Mouse (Mus musculus) left cerebral cortex, postnatal 25 days (tissue): ENCODE measurements around the gene 1700102P08Rik. TPM values are rescaled to one million over a fixed set of nuclear protein-coding genes. Genes with fewer than 3 reads are reported as not detected.

Experiments
- DNase-seq, 2 experiments: peaks; one replicate each; pipeline ENCODE4 v3.0.0; 2022; ENCODE audit warnings: low spot score in 2 of 2, mixed read lengths in 1 of 2
- intact Hi-C: fragments of 180-260 bp; cut with DNase I; formaldehyde crosslinking; loops from one replicate; pipeline ENCODE4 v1.15.1; 2025
- total RNA-seq, 2 experiments: library from RNA; stranded (reverse); gene quantifications; 2 replicates each; pipeline ENCODE4 v1.2.3; 2021

The 1700102P08Rik gene
- total RNA-seq, 2 experiments from 2014 or later: 2.4 to 3.0 TPM

DNA sequence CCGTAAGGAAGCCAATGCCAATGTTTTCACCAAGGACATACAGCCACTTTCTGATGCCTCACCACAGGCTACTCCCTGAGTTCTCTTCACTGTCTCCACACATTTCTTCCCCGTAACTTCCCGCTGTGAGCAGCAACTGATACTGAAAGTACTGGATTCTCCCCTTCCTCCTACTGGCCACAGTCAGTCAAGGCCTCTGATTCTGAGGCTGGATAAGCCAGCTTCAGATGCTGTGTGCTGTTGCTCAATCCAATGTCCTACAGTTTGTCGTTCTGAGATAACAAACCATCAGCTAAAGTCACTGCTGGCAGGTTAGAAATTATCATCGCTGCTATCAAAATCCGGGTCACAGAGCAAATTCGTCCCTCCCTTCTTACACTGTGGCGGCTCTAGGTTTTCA, 11.8 kb downstream of the 1700102P08Rik start:
- intact Hi-C loops: no loop called here
- no peak for DNase-seq

GRCm38 (mm10) chr9:108409535-108409934, 16.9 kb downstream of the 1700102P08Rik start:
- intact Hi-C loops: no loop called here

GRCm38 (mm10) chr9:108411381-108411942, 18.9 kb downstream of the 1700102P08Rik start:
- peak; percentile 61 to 95 for DNase-seq
- intact Hi-C loops: loop anchor here (1.0 kb wide), 1 partner anchor 8 kb away; no protein-coding TSS in a partner anchor

More at GRCm38 (mm10) chr9:108409535-108409934, 16.9 kb downstream of the 1700102P08Rik start:
- DNase-seq: peak in 1 of 2 experiments; percentile 20

DNA sequence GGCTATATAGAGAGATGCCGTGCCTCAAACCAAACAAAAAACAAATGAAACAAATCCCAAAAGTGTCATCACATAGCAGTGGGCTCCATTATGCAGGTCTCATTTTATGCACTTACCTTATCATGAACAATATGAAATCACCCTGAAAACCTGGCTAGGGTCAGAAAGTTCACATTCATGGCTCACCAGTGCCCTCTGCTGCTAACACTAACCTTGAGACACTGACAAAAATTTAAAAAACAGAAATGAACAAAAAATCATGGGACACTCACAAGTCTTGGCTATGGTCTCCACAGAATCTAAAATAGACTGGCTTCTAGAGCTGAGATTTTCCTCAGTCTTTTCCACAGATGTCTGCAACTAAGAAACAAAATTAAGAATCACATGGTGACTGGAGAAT, 19.6 kb downstream of the 1700102P08Rik start:
- intact Hi-C loops: no loop called here
- DNase-seq: peak; percentile 21 to 30

DNA sequence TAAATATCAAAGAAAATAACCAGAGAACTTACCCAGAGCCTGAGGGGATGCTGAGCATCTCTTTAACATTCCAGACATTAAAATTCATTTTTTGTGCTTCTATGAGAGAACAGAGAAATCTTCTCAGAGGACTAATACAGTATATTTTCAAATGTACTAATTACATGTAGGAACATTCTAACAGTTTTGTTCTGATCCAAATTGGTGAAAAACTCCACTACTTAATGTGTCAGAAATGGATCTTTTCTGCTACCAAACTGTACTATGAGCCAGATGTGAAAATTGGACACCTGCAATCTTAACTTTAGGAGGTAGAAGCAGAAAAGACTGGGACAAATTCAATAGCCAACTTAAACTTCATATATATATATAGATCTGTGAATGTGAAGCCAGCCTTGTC, 35.8 kb downstream of the 1700102P08Rik start, which contains the start of gene Ccdc36:
Gene Ccdc36, minus strand, starts transcription at position 101 of the 400 bp plus-strand sequence.
- DNase-seq: no peak
- intact Hi-C loops: no loop called here

GRCm38 (mm10) chr9:108431431-108432067, 38.9 kb downstream of the 1700102P08Rik start:
- DNase-seq: no peak
- intact Hi-C loops: no loop called here

DNA sequence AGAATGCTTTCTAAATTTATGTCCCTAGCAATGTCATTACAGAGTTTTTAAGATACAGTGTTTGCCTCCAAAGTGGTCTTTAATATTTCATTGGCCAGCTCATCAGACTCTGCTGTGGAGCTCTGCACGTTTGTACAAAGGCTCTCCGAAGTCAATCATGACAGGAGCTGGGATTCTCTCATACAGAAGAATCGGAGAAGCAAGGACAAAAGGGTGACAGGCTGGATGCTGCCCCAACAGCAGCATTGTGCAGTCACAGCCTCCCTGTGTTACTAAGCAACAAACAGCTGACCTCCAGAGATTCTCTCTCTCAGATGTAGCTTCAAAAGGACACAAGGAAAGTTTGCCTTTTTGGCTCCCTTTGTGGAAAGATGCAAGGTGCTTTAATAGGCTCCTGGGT, 43.6 kb downstream of the 1700102P08Rik start, which contains the start of gene BC048562:
Gene BC048562, plus strand, starts transcription at position 301 of the 400 bp plus-strand sequence.
- intact Hi-C loops: no loop called here
- DNase-seq: no peak

DNA sequence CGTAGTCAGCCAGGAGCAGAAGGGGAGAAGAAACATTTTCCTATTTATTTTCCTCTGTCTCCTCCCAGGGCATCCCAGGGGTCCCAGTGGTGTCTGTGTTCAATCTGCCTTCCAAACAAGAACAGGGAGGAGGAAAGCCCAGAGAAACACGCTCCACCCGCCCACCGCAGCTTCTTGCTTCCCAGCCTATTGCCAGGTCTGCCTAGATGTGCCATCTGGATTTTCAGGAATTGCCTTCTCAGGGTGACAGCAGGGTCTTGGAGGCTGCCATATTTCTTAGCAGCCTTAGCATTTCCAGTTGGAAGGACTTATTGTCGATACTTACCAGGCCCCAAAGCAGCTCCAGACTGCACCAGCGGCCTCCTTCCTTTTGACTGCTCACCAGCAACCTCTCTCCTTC, 46.6 kb downstream of the 1700102P08Rik start:
- intact Hi-C loops: no loop called here
- peak in 1 of 2 experiments; percentile 56 for DNase-seq

GRCm38 (mm10) chr9:108440485-108440884, 47.9 kb downstream of the 1700102P08Rik start:
- DNase-seq: peak; percentile 30 to 84
- intact Hi-C loops: no loop called here

GRCm38 (mm10) chr9:108441236-108441919, 48.8 kb downstream of the 1700102P08Rik start:
- DNase-seq: peak; percentile 58 to 91
- intact Hi-C loops: no loop called here

DNA sequence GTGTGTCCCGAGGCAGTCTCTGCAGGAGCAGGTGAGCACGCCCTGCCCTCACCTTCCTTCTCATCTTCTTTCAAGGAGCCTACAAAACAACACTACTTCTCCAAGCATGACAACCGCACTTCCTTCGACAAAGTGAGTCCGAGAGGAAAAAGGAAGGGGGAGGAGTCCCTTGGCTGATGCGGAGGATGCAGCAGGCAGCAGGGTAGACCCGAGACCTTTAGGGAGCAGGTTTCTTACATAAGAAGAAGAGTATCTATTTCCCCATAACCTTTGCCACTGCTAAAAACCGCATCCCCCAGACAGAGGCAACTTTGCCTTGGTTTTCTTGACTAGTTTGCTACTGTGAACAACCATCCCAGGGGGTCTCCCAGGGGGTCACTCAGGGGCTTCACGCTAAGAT, 52.5 kb downstream of the 1700102P08Rik start:
- intact Hi-C loops: no loop called here
- no peak for DNase-seq

GRCm38 (mm10) chr9:108449860-108450259, 57.3 kb downstream of the 1700102P08Rik start:
- intact Hi-C loops: no loop called here

GRCm38 (mm10) chr9:108450292-108451169, 57.9 kb downstream of the 1700102P08Rik start:
- DNase-seq: peak; percentile 45 to 75
- intact Hi-C loops: no loop called here

More at GRCm38 (mm10) chr9:108449860-108450259, 57.3 kb downstream of the 1700102P08Rik start:
- peak; percentile 69 to 74 for DNase-seq

- DNase-seq: peak in 1 of 2 experiments; percentile 25
- intact Hi-C loops: no loop called here
These were observed 58.5 kb downstream of the 1700102P08Rik start for GRCm38 (mm10) chr9:108451170-108451493.

GRCm38 (mm10) chr9:108451519-108452160, 59.0 kb downstream of the 1700102P08Rik start:
- intact Hi-C loops: loop anchor here (2.0 kb wide), 1 partner anchor 51 kb away; no protein-coding TSS in a partner anchor
- DNase-seq: no peak

GRCm38 (mm10) chr9:108452291-108452906, 59.8 kb downstream of the 1700102P08Rik start:
- DNase-seq: peak; percentile 85 to 89
- intact Hi-C loops: loop anchor here (2.0 kb wide), 1 partner anchor 52 kb away; no protein-coding TSS in a partner anchor

DNA sequence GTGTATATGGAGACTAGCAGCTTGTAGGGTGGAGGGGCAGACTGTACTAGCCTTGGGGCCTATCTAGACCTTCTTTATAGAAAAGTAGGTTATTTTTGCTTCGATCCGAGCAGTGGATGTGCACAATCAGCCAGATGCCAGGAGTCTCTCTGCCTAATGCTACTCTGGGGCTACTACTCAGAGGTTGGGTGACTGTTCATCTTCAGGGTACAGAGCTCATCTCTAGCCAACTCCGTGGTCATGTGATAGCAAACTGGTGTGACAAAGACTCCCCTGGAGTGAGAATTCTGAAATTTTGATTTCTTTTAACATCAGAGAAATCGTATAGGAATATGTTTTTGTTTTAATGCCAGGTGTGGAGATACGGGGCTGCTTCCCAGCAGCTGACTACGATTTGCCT, 60.3 kb downstream of the 1700102P08Rik start:
- DNase-seq: no peak
- intact Hi-C loops: loop anchor here (2.0 kb wide), 1 partner anchor 52 kb away; no protein-coding TSS in a partner anchor

- DNase-seq: peak in 1 of 2 experiments; percentile 61
- intact Hi-C loops: loop anchor here (2.0 kb wide), 1 partner anchor 53 kb away; no protein-coding TSS in a partner anchor
These were observed 60.9 kb downstream of the 1700102P08Rik start for GRCm38 (mm10) chr9:108453458-108453857.
